Mouse (Mus musculus): Measurements from ENCODE around the gene Pga5. TPM values are rescaled to one million over a fixed set of nuclear protein-coding genes. Genes with fewer than 3 reads are reported as not detected.

Gene Pga5
- polyA plus RNA-seq, 1 experiment, result not detected

DNA sequence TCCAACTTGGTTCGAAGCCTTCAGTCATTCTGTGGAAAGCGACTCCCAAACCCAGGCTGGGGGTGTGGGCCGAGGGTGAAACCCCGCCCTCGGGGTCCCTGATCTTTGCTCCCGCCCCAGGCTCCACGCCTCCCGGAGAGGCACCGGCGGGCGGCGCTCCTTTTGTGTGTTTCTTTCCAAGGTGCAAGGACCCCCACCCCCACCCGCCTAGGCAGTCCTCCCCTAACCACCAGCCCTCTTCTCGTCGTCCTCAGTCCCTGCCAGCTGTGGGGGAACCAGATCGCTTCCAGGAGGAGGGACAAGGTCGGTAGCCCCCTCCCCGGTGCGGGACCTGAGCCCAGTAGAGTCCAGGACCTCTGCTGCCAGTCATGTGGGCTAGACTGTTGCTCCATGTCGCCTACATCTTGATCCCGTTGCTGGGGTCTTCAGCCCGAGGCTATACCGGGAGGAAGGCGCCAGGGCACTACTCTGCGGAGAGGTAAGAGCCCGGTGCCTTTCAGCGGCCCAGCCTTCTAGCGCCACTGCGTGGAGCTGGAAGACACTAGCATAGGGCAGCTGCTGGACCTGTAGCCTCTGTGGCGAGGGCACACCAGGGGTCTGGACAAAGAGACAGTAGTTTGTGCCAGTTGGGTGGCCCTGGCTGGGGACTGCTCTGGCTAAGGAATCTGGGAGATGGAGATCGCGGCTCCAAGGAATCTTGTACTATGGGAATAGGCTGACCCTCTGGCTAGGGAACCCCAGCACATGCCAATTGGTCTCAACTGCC is 43.6 kb downstream of the Pga5 start, which contains the start of gene Vwce:
Gene Vwce (plus strand): TSS at position 108 of the 766 bp plus-strand sequence.
- WGBS, result 2% methylated on average over 32 of the region's 32 CpGs
- Histone ChIP-seq H3K27ac (ENCODE audit: insufficient read depth, low read depth, low read length) (peak within 1 kb of the TSS; percentile 62), H3K36me3 (ENCODE audit: control insufficient read depth, insufficient read depth, low read length) (peaks cover 5% of the 10 kb centered on the region), H3K27me3 (ENCODE audit: control insufficient read depth, insufficient read depth, low read length) (no peaks in the 10 kb centered on the region), H3K4me1 (ENCODE audit: control insufficient read depth, insufficient read depth, insufficient read length, low read length) (peaks cover 20% of the 10 kb centered on the region), H3K4me3 (ENCODE audit: low read depth, low read length) (peak within 1 kb of the TSS; percentile 70)
- no peak for TF ChIP-seq POLR2A (IDR thresholded peaks at IDR 0.05; ENCODE audit: low read depth, low read length)
- peak; percentile 28; the same call in 1 of the 2 replicates for TF ChIP-seq CTCF (IDR thresholded peaks at IDR 0.05; ENCODE audit: extremely low read depth, insufficient read length, insufficient replicate concordance, low read depth, low read length)

Other genes with a start within 250 kb of the Pga5 start
- 5.5 and 5.9 TPM in 2 replicates for gene Lrrc10b, start 220.6 kb downstream of the Pga5 start, polyA plus RNA-seq (2012; rRNA removed)
- 0.41 and 0.87 TPM in 2 replicates for gene Ppp1r32, start 195.1 kb downstream of the Pga5 start, polyA plus RNA-seq (2012; rRNA removed)
- gene Cpsf7, start 152.8 kb downstream of the Pga5 start, polyA plus RNA-seq (2012; rRNA removed), result 11.1 and 24.9 TPM in 2 replicates
- gene Sdhaf2, start 151.9 kb downstream of the Pga5 start, polyA plus RNA-seq (2012; rRNA removed), result 10.3 and 17.1 TPM in 2 replicates
- gene Tmem216, start 121.8 kb downstream of the Pga5 start, polyA plus RNA-seq (2012; rRNA removed), result 3.2 and 3.7 TPM in 2 replicates
- 18.1 and 31.6 TPM in 2 replicates for gene Cyb561a3, start 100.9 kb downstream of the Pga5 start, polyA plus RNA-seq (2012; rRNA removed)
- 3.1 and 3.4 TPM in 2 replicates for gene Tmem138, start 100.7 kb downstream of the Pga5 start, polyA plus RNA-seq (2012; rRNA removed)
- gene Ddb1, start 72.7 kb downstream of the Pga5 start, polyA plus RNA-seq (2012; rRNA removed), result 37.7 and 57.2 TPM in 2 replicates
- gene Tkfc, start 72.4 kb downstream of the Pga5 start, polyA plus RNA-seq (2012; rRNA removed), result 124 and 224 TPM in 2 replicates
- 5.5 and 11.3 TPM in 2 replicates for gene Vwce, start 43.9 kb downstream of the Pga5 start, polyA plus RNA-seq (2012; rRNA removed)
- gene Vps37c, start 10.7 kb upstream of the Pga5 start, polyA plus RNA-seq (2012; rRNA removed), result 20.2 and 37.6 TPM in 2 replicates
- gene Cd5, start 60.9 kb upstream of the Pga5 start, polyA plus RNA-seq (2012; rRNA removed), result 2.2 and 2.6 TPM in 2 replicates
- gene Cd6, start 152.0 kb upstream of the Pga5 start, polyA plus RNA-seq (2012; rRNA removed), result 3.0 and 5.4 TPM in 2 replicates
- 9.1 and 14.4 TPM in 2 replicates for gene Slc15a3, start 161.7 kb upstream of the Pga5 start, polyA plus RNA-seq (2012; rRNA removed)
- 4.9 and 5.0 TPM in 2 replicates for gene Tmem132a, start 191.9 kb upstream of the Pga5 start, polyA plus RNA-seq (2012; rRNA removed)
- 23.6 and 26.8 TPM in 2 replicates for gene Tmem109, start 203.9 kb upstream of the Pga5 start, polyA plus RNA-seq (2012; rRNA removed)
- gene Prpf19, start 217.2 kb upstream of the Pga5 start, polyA plus RNA-seq (2012; rRNA removed), result 63.6 and 114 TPM in 2 replicates
- gene Zp1, start 242.6 kb upstream of the Pga5 start, polyA plus RNA-seq (2012; rRNA removed), result 0.05 and 0.14 TPM in 2 replicates

Data from small intestine, adult 2 months (tissue).